Mouse (Mus musculus) brain, embryonic 14.5 days (tissue): ENCODE results near the gene Layn.

Experiments
- CTCF ChIP-seq: fragments of 200-500 bp; IDR thresholded peaks from 2 replicates; pipeline ENCODE4 v1.5.1; 2012; ENCODE audit warnings: inconsistent platforms, mild to moderate bottlenecking, moderate library complexity, borderline replicate concordance; ENCODE audit not compliant: insufficient read depth, insufficient read length; ENCODE audit errors: extremely low read depth
- POLR2A ChIP-seq: fragments of 200-500 bp; IDR thresholded peaks from 2 replicates; pipeline ENCODE4 v1.6.1; 2012; ENCODE audit warnings: mild to moderate bottlenecking, inconsistent platforms, borderline replicate concordance; ENCODE audit not compliant: poor library complexity, insufficient read depth, insufficient read length, severe bottlenecking; ENCODE audit errors: extremely low read depth

GRCm38 (mm10) chr9:51026952-51027351, 49.9 kb downstream of the Layn start:
- TF ChIP-seq POLR2A (no peak), CTCF (no peak)
